Mouse (Mus musculus) spleen, postnatal 14 days (tissue): Measurements from ENCODE around the gene Ehf.

Experiments used
- DNase-seq, 2 experiments: peaks; one replicate each; pipeline ENCODE4 v3.0.0; 2021 to 2022; ENCODE audit warnings: low spot score in 2 of 2

Ehf gene

GRCm38 (mm10) chr2:103303132-103303531 lies at the start of gene Ehf:
Gene Ehf (minus strand): TSS chr2:103303278.
- DNase-seq: no peak

- DNase-seq: peak in 1 of 2 experiments; percentile 2
Observed at GRCm38 (mm10) chr2:103347417-103347891, 44.4 kb upstream of the Ehf start.

- no peak for DNase-seq
Observed at GRCm38 (mm10) chr2:103346751-103347289, 43.7 kb upstream of the Ehf start.

- DNase-seq: no peak
Observed at GRCm38 (mm10) chr2:103343611-103344010, 40.5 kb upstream of the Ehf start.

GRCm38 (mm10) chr2:103342123-103342522 lies 39.0 kb upstream of the Ehf start:
- no peak for DNase-seq

GRCm38 (mm10) chr2:103341375-103341971 lies 38.4 kb upstream of the Ehf start:
- DNase-seq: no peak

GRCm38 (mm10) chr2:103338706-103339105 lies 35.6 kb upstream of the Ehf start:
- DNase-seq: no peak

GRCm38 (mm10) chr2:103337370-103337769 lies 34.3 kb upstream of the Ehf start:
- no peak for DNase-seq

GRCm38 (mm10) chr2:103336621-103337020 lies 33.5 kb upstream of the Ehf start:
- DNase-seq: no peak

GRCm38 (mm10) chr2:103336000-103336399 lies 32.9 kb upstream of the Ehf start:
- DNase-seq: no peak

- no peak for DNase-seq
Observed at GRCm38 (mm10) chr2:103331666-103332191, 28.7 kb upstream of the Ehf start.

- no peak for DNase-seq
Observed at GRCm38 (mm10) chr2:103328731-103329130, 25.7 kb upstream of the Ehf start.

GRCm38 (mm10) chr2:103325301-103326048 lies 22.4 kb upstream of the Ehf start:
- DNase-seq: no peak

GRCm38 (mm10) chr2:103324320-103324719 lies 21.2 kb upstream of the Ehf start:
- DNase-seq: no peak

- no peak for DNase-seq
Observed at GRCm38 (mm10) chr2:103322171-103322570, 19.1 kb upstream of the Ehf start.

GRCm38 (mm10) chr2:103321638-103322037 lies 18.6 kb upstream of the Ehf start:
- no peak for DNase-seq

GRCm38 (mm10) chr2:103314002-103314401 lies 10.9 kb upstream of the Ehf start:
- no peak for DNase-seq

GRCm38 (mm10) chr2:103312640-103313039 lies 9.6 kb upstream of the Ehf start:
- no peak for DNase-seq

GRCm38 (mm10) chr2:103310663-103311062 lies 7.6 kb upstream of the Ehf start:
- no peak for DNase-seq

GRCm38 (mm10) chr2:103306686-103307085 lies 3.6 kb upstream of the Ehf start:
- DNase-seq: no peak

- DNase-seq: no peak
Observed at GRCm38 (mm10) chr2:103302669-103303068, 409 bp downstream of the Ehf start.

- no peak for DNase-seq
Observed at GRCm38 (mm10) chr2:103298711-103299463, 4.2 kb downstream of the Ehf start.
